Mouse (Mus musculus): ENCODE measurements around the gene BC067074. TPM values are rescaled to one million over a fixed set of nuclear protein-coding genes. Genes with fewer than 3 reads are reported as not detected.

BC067074 gene
- polyA plus RNA-seq, 1 experiment from 2014 or later, result 5.4 TPM

DNA sequence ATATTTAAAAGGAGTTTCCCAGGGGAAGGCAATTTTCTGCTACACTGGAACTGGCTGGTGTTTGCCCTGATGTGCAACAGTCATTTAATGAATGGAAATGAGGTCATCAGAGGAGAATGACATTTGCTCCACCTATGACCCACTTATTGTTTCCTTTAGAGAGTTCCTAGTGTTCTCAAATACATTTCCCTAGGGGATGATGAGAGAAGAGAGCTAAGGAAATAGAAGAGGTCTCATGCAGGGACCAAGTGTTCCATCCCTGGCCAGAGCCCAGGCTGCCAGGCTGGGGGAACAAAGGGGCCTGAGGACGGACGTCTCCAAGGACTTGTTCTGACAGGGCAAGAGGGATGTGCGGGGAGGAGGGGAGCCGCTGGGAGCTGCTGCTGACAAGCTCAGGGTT, 62.1 kb downstream of the BC067074 start:
- H3K9ac ChIP-seq, result no peak overlapping the region
- H3K27ac ChIP-seq (ENCODE audit: low read depth), result no peak overlapping the region
- ATAC-seq (ENCODE audit: insufficient read depth) (no peak), DNase-seq (no peak)
- no peak overlapping the region for H3K4me2 ChIP-seq
- no peaks in the 10 kb centered on the region for H3K9me3 ChIP-seq (ENCODE audit: low read depth, low read length)
- TF ChIP-seq CTCF (IDR thresholded peaks at IDR 0.05; ENCODE audit: low read depth), result no peak
- no peaks in the 10 kb centered on the region for H3K36me3 ChIP-seq (ENCODE audit: insufficient read depth)
- peaks cover 3% of the 10 kb centered on the region for H3K4me1 ChIP-seq (ENCODE audit: insufficient read depth)
- H3K27me3 ChIP-seq (ENCODE audit: insufficient read depth, low read length), result no peaks in the 10 kb centered on the region
- H3K4me3 ChIP-seq (ENCODE audit: low read depth, low read length), result no peak overlapping the region
- WGBS, result 45% methylated on average over 4 of the region's 4 CpGs

- Histone ChIP-seq H3K9ac (no peak overlapping the region), H3K27me3 (ENCODE audit: insufficient read depth, low read length) (no peaks in the 10 kb centered on the region), H3K4me2 (no peak overlapping the region), H3K4me1 (ENCODE audit: insufficient read depth) (no peaks in the 10 kb centered on the region), H3K36me3 (ENCODE audit: insufficient read depth) (no peaks in the 10 kb centered on the region), H3K9me3 (ENCODE audit: low read depth, low read length) (no peaks in the 10 kb centered on the region), H3K4me3 (ENCODE audit: low read depth, low read length) (no peak overlapping the region), H3K27ac (ENCODE audit: low read depth) (no peak overlapping the region)
- WGBS, result 83% methylated on average over 13 of the region's 13 CpGs
- DNase-seq, result no peak
- no peak for ATAC-seq (ENCODE audit: insufficient read depth)
- TF ChIP-seq CTCF (IDR thresholded peaks at IDR 0.05; ENCODE audit: low read depth), result no peak
Measured at GRCm38 (mm10) chr13:113357438-113358144, 64.6 kb downstream of the BC067074 start.

GRCm38 (mm10) chr13:113359676-113360075, 66.7 kb downstream of the BC067074 start:
- Histone ChIP-seq H3K36me3 (ENCODE audit: insufficient read depth) (no peaks in the 10 kb centered on the region), H3K4me1 (ENCODE audit: insufficient read depth) (no peaks in the 10 kb centered on the region), H3K27me3 (ENCODE audit: insufficient read depth, low read length) (no peaks in the 10 kb centered on the region), H3K9me3 (ENCODE audit: low read depth, low read length) (no peaks in the 10 kb centered on the region), H3K27ac (ENCODE audit: low read depth) (no peak overlapping the region), H3K4me3 (ENCODE audit: low read depth, low read length) (no peak overlapping the region), H3K9ac (no peak overlapping the region), H3K4me2 (no peak overlapping the region)
- DNase-seq (no peak), ATAC-seq (ENCODE audit: insufficient read depth) (no peak)
- 43% methylated on average over 1 of the region's 1 CpGs for WGBS
- TF ChIP-seq CTCF (IDR thresholded peaks at IDR 0.05; ENCODE audit: low read depth), result no peak

GRCm38 (mm10) chr13:113365976-113366375, 73.0 kb downstream of the BC067074 start:
- ATAC-seq (ENCODE audit: insufficient read depth) (no peak), DNase-seq (no peak)
- Histone ChIP-seq H3K4me2 (no peak overlapping the region), H3K27ac (ENCODE audit: low read depth) (no peak overlapping the region), H3K4me1 (ENCODE audit: insufficient read depth) (no peaks in the 10 kb centered on the region), H3K9me3 (ENCODE audit: low read depth, low read length) (no peaks in the 10 kb centered on the region), H3K36me3 (ENCODE audit: insufficient read depth) (0 out of 2 replicates have a peak, but pooled peaks cover 2% of the 10 kb centered on the region), H3K4me3 (ENCODE audit: low read depth, low read length) (no peak overlapping the region), H3K27me3 (ENCODE audit: insufficient read depth, low read length) (no peaks in the 10 kb centered on the region), H3K9ac (no peak overlapping the region)
- 86% methylated on average over 10 of the region's 10 CpGs for WGBS
- TF ChIP-seq CTCF (IDR thresholded peaks at IDR 0.05; ENCODE audit: low read depth), result no peak

- no peak for TF ChIP-seq CTCF (IDR thresholded peaks at IDR 0.05; ENCODE audit: low read depth)
- H3K9ac ChIP-seq, result no peak overlapping the region
- 0 out of 2 replicates have a peak, but pooled peaks cover 2% of the 10 kb centered on the region for H3K36me3 ChIP-seq (ENCODE audit: insufficient read depth)
- no peaks in the 10 kb centered on the region for H3K27me3 ChIP-seq (ENCODE audit: insufficient read depth, low read length)
- no peak overlapping the region for H3K4me3 ChIP-seq (ENCODE audit: low read depth, low read length)
- no peak for DNase-seq
- no peaks in the 10 kb centered on the region for H3K9me3 ChIP-seq (ENCODE audit: low read depth, low read length)
- H3K27ac ChIP-seq (ENCODE audit: low read depth), result no peak overlapping the region
- whole genome bisulfite sequencing, result 76% methylated on average over 13 of the region's 13 CpGs
- H3K4me2 ChIP-seq, result no peak overlapping the region
- no peak; the same call in 1 of the 2 replicates for ATAC-seq (ENCODE audit: insufficient read depth)
- no peaks in the 10 kb centered on the region for H3K4me1 ChIP-seq (ENCODE audit: insufficient read depth)
Measured at GRCm38 (mm10) chr13:113368931-113369579, 76.1 kb downstream of the BC067074 start.

DNA sequence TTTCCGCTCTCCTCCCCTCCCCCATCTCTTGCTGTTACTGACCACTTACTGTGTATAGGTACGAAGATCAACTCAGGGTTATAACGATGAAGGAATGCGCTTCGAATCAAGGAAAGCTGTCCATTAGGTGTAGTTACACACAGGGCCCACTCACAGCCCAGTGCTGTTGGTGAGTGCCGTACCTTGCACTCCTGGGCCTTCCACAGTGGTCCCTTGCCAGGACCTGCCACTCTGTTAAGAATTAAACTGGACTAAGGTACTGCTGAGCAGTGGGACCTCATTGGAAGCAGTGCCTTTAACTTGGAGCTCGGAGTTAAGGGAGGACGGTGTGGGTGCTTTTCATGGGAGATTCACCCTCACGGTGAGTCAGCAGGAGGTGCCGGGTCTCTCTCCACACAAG, 76.7 kb downstream of the BC067074 start:
- H3K9me3 ChIP-seq (ENCODE audit: low read depth, low read length), result no peaks in the 10 kb centered on the region
- TF ChIP-seq CTCF (IDR thresholded peaks at IDR 0.05; ENCODE audit: low read depth), result no peak
- no peak for DNase-seq
- 85% methylated on average over 10 of the region's 10 CpGs for WGBS
- no peak for ATAC-seq (ENCODE audit: insufficient read depth)
- H3K36me3 ChIP-seq (ENCODE audit: insufficient read depth), result 0 out of 2 replicates have a peak, but pooled peaks cover 2% of the 10 kb centered on the region
- H3K4me1 ChIP-seq (ENCODE audit: insufficient read depth), result no peaks in the 10 kb centered on the region
- no peak overlapping the region for H3K27ac ChIP-seq (ENCODE audit: low read depth)
- no peaks in the 10 kb centered on the region for H3K27me3 ChIP-seq (ENCODE audit: insufficient read depth, low read length)
- H3K4me2 ChIP-seq, result no peak overlapping the region
- no peak overlapping the region for H3K4me3 ChIP-seq (ENCODE audit: low read depth, low read length)
- no peak overlapping the region for H3K9ac ChIP-seq

- ATAC-seq (ENCODE audit: insufficient read depth) (no peak), DNase-seq (no peak)
- no peak overlapping the region for H3K4me2 ChIP-seq
- no peak overlapping the region for H3K27ac ChIP-seq (ENCODE audit: low read depth)
- H3K36me3 ChIP-seq (ENCODE audit: insufficient read depth), result no peaks in the 10 kb centered on the region
- no peaks in the 10 kb centered on the region for H3K4me1 ChIP-seq (ENCODE audit: insufficient read depth)
- TF ChIP-seq CTCF (IDR thresholded peaks at IDR 0.05; ENCODE audit: low read depth), result no peak
- H3K4me3 ChIP-seq (ENCODE audit: low read depth, low read length), result no peak overlapping the region
- H3K9me3 ChIP-seq (ENCODE audit: low read depth, low read length), result no peaks in the 10 kb centered on the region
- no peaks in the 10 kb centered on the region for H3K27me3 ChIP-seq (ENCODE audit: insufficient read depth, low read length)
- 73% methylated on average over 12 of the region's 12 CpGs for WGBS
- no peak overlapping the region for H3K9ac ChIP-seq
Measured at GRCm38 (mm10) chr13:113373291-113374083, 80.5 kb downstream of the BC067074 start.

Data from lung, embryonic 14.5 days (tissue).